Mouse (Mus musculus) B cell, adult 2 months (primary cell): ENCODE results near the gene Pde1a.
A peak's percentile ranks its signal among the peaks of the same experiment; 100 is the strongest.
"Not testable (repeated sequence)": the region's sequence is repeated elsewhere in the genome, so short reads cannot be mapped to it uniquely, and the experiment has no call there.

Experiments used
- DNase-seq, 2 experiments: peaks; one replicate each; pipeline ENCODE4 v3.0.0; 2022

Gene Pde1a

GRCm38 (mm10) chr2:79945898-79946675 is 183.2 kb downstream of the Pde1a start:
- no peak for DNase-seq

GRCm38 (mm10) chr2:79934660-79935059 is 194.6 kb downstream of the Pde1a start:
- DNase-seq = no peak

GRCm38 (mm10) chr2:79922356-79922755 is 206.9 kb downstream of the Pde1a start:
- no peak for DNase-seq

- DNase-seq = no peak
Observed at GRCm38 (mm10) chr2:79921375-79921774, 207.9 kb downstream of the Pde1a start.

GRCm38 (mm10) chr2:79920438-79920837 is 208.8 kb downstream of the Pde1a start:
- DNase-seq = no peak

GRCm38 (mm10) chr2:79901841-79902510 is 227.3 kb downstream of the Pde1a start:
- no peak for DNase-seq

- no peak for DNase-seq
Observed at GRCm38 (mm10) chr2:79898522-79898921, 230.7 kb downstream of the Pde1a start.

GRCm38 (mm10) chr2:79892829-79893228 is 236.4 kb downstream of the Pde1a start:
- DNase-seq = no peak

GRCm38 (mm10) chr2:79891760-79892570 is 237.3 kb downstream of the Pde1a start:
- DNase-seq = no peak

GRCm38 (mm10) chr2:79890726-79891125 is 238.5 kb downstream of the Pde1a start:
- DNase-seq = no peak

GRCm38 (mm10) chr2:79883631-79884350 is 245.5 kb downstream of the Pde1a start:
- no peak for DNase-seq

GRCm38 (mm10) chr2:79883210-79883609 is 246.0 kb downstream of the Pde1a start:
- no peak for DNase-seq

- DNase-seq = peak; percentile 9 to 18
Observed at GRCm38 (mm10) chr2:79865275-79865999, 263.8 kb downstream of the Pde1a start.

- DNase-seq = no peak
Observed at GRCm38 (mm10) chr2:79856874-79857273, 272.4 kb downstream of the Pde1a start.

GRCm38 (mm10) chr2:79847396-79847795 is 281.9 kb downstream of the Pde1a start:
- not testable (repeated sequence) for DNase-seq

- no peak for DNase-seq
Observed at GRCm38 (mm10) chr2:79839513-79839912, 289.7 kb downstream of the Pde1a start.

GRCm38 (mm10) chr2:79839090-79839489 is 290.2 kb downstream of the Pde1a start:
- no peak for DNase-seq

- DNase-seq = no peak
Observed at GRCm38 (mm10) chr2:79825853-79826252, 303.4 kb downstream of the Pde1a start.

GRCm38 (mm10) chr2:79819543-79819942 is 309.7 kb downstream of the Pde1a start:
- no peak for DNase-seq

- no peak for DNase-seq
Observed at GRCm38 (mm10) chr2:79815708-79816484, 313.4 kb downstream of the Pde1a start.

GRCm38 (mm10) chr2:79798627-79799026 is 330.6 kb downstream of the Pde1a start:
- no peak for DNase-seq
